In genomic region chr3:67036387-67037062, GRCm38 (mm10) we compare ENCODE assay signal across 23 mouse cellular contexts. TPM values are rescaled to one million over a fixed set of nuclear protein-coding genes. Genes with fewer than 3 reads are reported as not detected.
DNase-seq lines count a peak whose midpoint lies in the region; ATAC-seq and TF ChIP-seq lines count a peak whose summit lies in the region.
"Had no signal": no experiment of that assay in that cellular context is flagged by ENCODE, and none has a peak within 500 bp of the region (broad histone marks: within the 10 kb centered on the region; RNA-seq: fewer than 3 reads in every experiment).

No protein-coding gene starts in this region.

- H3K4me2 ChIP-seq in forebrain, embryonic 13.5 days, result no peak overlapping the region
- H3K4me2 ChIP-seq in forebrain, embryonic 14.5 days (ENCODE audit: low read length), result no peak overlapping the region
- H3K4me2 ChIP-seq in midbrain, postnatal 0 days (ENCODE audit: low read depth, low read length, poor library complexity, severe bottlenecking), result no peak overlapping the region
- H3K4me2 ChIP-seq: embryonic facial prominence, embryonic 15.5 days; heart, embryonic 12.5 days; limb, embryonic 15.5 days; liver, embryonic 15.5 days had no signal

- H3K9me3 ChIP-seq in forebrain, embryonic 13.5 days (replicated peaks), result no peaks in the 10 kb centered on the region
- no peaks in the 10 kb centered on the region for H3K9me3 ChIP-seq in forebrain, embryonic 10.5 days
- no peaks in the 10 kb centered on the region for H3K9me3 ChIP-seq in forebrain, embryonic 14.5 days (replicated peaks; ENCODE audit: control insufficient read depth, low read length)
- no peaks in the 10 kb centered on the region for H3K9me3 ChIP-seq in limb, embryonic 10.5 days (replicated peaks)
- no peaks in the 10 kb centered on the region for H3K9me3 ChIP-seq in midbrain, postnatal 0 days (ENCODE audit: low read length)
- H3K9me3 ChIP-seq: embryonic facial prominence, embryonic 15.5 days; limb, embryonic 15.5 days; liver, embryonic 15.5 days had no signal

- DNase-seq in forebrain, embryonic 10.5 days (ENCODE audit: extremely low spot score, low spot score), result no peak
- DNase-seq in forebrain, embryonic 14.5 days (ENCODE audit: low spot score), result peak; percentile 75
- peak; percentile 40 for DNase-seq in limb, embryonic 10.5 days (ENCODE audit: low spot score)
- peak; percentile 5 for DNase-seq in midbrain, postnatal 0 days (ENCODE audit: low spot score)
- DNase-seq in heart, postnatal 10 days, result no peak
- no peak for DNase-seq in right cerebral cortex, postnatal 14 days
- DNase-seq: adrenal gland, adult 2 months; cerebellum, adult 8-10 months; gastrocnemius, adult 2 months; heart, postnatal 36 days; layer of hippocampus, postnatal 36 days; right cerebral cortex, adult 18-20 months; thymus, postnatal 14 days had no signal

- H3K27ac ChIP-seq in forebrain, embryonic 13.5 days, result no peak overlapping the region
- H3K27ac ChIP-seq in forebrain, embryonic 10.5 days, result no peak overlapping the region
- no peak overlapping the region for H3K27ac ChIP-seq in forebrain, embryonic 14.5 days (ENCODE audit: low read depth, low read length)
- no peak overlapping the region for H3K27ac ChIP-seq in limb, embryonic 10.5 days
- no peak overlapping the region for H3K27ac ChIP-seq in midbrain, postnatal 0 days (ENCODE audit: low read depth, low read length)
- H3K27ac ChIP-seq: embryonic facial prominence, embryonic 15.5 days; gastrocnemius, adult 2 months; limb, embryonic 15.5 days; liver, embryonic 15.5 days had no signal

- peak; percentile 87 for ATAC-seq in forebrain, embryonic 13.5 days
- peak; percentile 88 for ATAC-seq in forebrain, embryonic 14.5 days
- ATAC-seq in midbrain, postnatal 0 days (ENCODE audit: low FRiP score), result no peak
- ATAC-seq: hindbrain, embryonic 16.5 days; intestine, postnatal 0 days had no signal

- H3K9ac ChIP-seq in forebrain, embryonic 13.5 days, result no peak overlapping the region
- H3K9ac ChIP-seq in forebrain, embryonic 14.5 days (ENCODE audit: low read length), result no peak overlapping the region
- H3K9ac ChIP-seq in midbrain, postnatal 0 days (replicated peaks; ENCODE audit: low read length, poor library complexity, severe bottlenecking), result no peak overlapping the region
- H3K9ac ChIP-seq: embryonic facial prominence, embryonic 15.5 days; heart, embryonic 12.5 days; limb, embryonic 15.5 days; liver, embryonic 15.5 days had no signal

- no peak for TF ChIP-seq CTCF in midbrain, postnatal 0 days (IDR thresholded peaks at IDR 0.05)

- no peak overlapping the region for H3K4me3 ChIP-seq in forebrain, embryonic 13.5 days
- H3K4me3 ChIP-seq in forebrain, embryonic 10.5 days, result no peak overlapping the region
- no peak overlapping the region for H3K4me3 ChIP-seq in forebrain, embryonic 14.5 days (ENCODE audit: low read depth, low read length)
- H3K4me3 ChIP-seq in limb, embryonic 10.5 days, result no peak overlapping the region
- H3K4me3 ChIP-seq in midbrain, postnatal 0 days (ENCODE audit: low read depth, low read length), result no peak overlapping the region
- H3K4me3 ChIP-seq: embryonic facial prominence, embryonic 15.5 days; gastrocnemius, adult 2 months; heart, embryonic 12.5 days; limb, embryonic 15.5 days; liver, embryonic 15.5 days had no signal

- WGBS in forebrain, embryonic 13.5 days, result 30% methylated on average over 6 of the region's 6 CpGs
- 64% methylated on average over 6 of the region's 6 CpGs for WGBS in forebrain, embryonic 10.5 days
- 15% methylated on average over 6 of the region's 6 CpGs for WGBS in forebrain, embryonic 14.5 days
- 38% methylated on average over 6 of the region's 6 CpGs for WGBS in limb, embryonic 10.5 days
- 78% methylated on average over 6 of the region's 6 CpGs for WGBS in midbrain, postnatal 0 days

- intact Hi-C loops in heart, postnatal 10 days (cut with DNase I), result no loop called here

- no peaks in the 10 kb centered on the region for H3K4me1 ChIP-seq in forebrain, embryonic 13.5 days
- H3K4me1 ChIP-seq in forebrain, embryonic 10.5 days, result no peaks in the 10 kb centered on the region
- H3K4me1 ChIP-seq in forebrain, embryonic 14.5 days (ENCODE audit: control insufficient read depth, insufficient read depth, low read length), result no peaks in the 10 kb centered on the region
- peaks cover 21% of the 10 kb centered on the region for H3K4me1 ChIP-seq in limb, embryonic 10.5 days
- H3K4me1 ChIP-seq in midbrain, postnatal 0 days (ENCODE audit: insufficient read depth, low read length), result no peaks in the 10 kb centered on the region
- H3K4me1 ChIP-seq: embryonic facial prominence, embryonic 15.5 days; heart, embryonic 12.5 days; limb, embryonic 15.5 days; liver, embryonic 15.5 days had no signal

- H3K36me3 ChIP-seq in forebrain, embryonic 13.5 days (ENCODE audit: poor library complexity, severe bottlenecking), result no peaks in the 10 kb centered on the region
- H3K36me3 ChIP-seq in forebrain, embryonic 10.5 days (replicated peaks), result peaks cover 7% of the 10 kb centered on the region; the same call in 1 of the 2 replicates
- no peaks in the 10 kb centered on the region for H3K36me3 ChIP-seq in forebrain, embryonic 14.5 days (ENCODE audit: control insufficient read depth, insufficient read depth, low read length)
- peaks cover 21% of the 10 kb centered on the region for H3K36me3 ChIP-seq in limb, embryonic 10.5 days
- H3K36me3 ChIP-seq in midbrain, postnatal 0 days (ENCODE audit: insufficient read depth, low read length), result no peaks in the 10 kb centered on the region
- H3K36me3 ChIP-seq: embryonic facial prominence, embryonic 15.5 days; limb, embryonic 15.5 days had no signal

- peaks cover 49% of the 10 kb centered on the region for H3K27me3 ChIP-seq in forebrain, embryonic 13.5 days
- H3K27me3 ChIP-seq in forebrain, embryonic 10.5 days (ENCODE audit: poor library complexity, severe bottlenecking), result peaks cover 79% of the 10 kb centered on the region
- H3K27me3 ChIP-seq in forebrain, embryonic 14.5 days (replicated peaks; ENCODE audit: control insufficient read depth, insufficient read depth, low read length), result peaks cover 15% of the 10 kb centered on the region; the same call in 1 of the 2 replicates
- no peaks in the 10 kb centered on the region for H3K27me3 ChIP-seq in limb, embryonic 10.5 days (ENCODE audit: low read depth, poor library complexity, severe bottlenecking)
- no peaks in the 10 kb centered on the region for H3K27me3 ChIP-seq in midbrain, postnatal 0 days (ENCODE audit: insufficient read depth, low read length)
- H3K27me3 ChIP-seq: embryonic facial prominence, embryonic 15.5 days; heart, embryonic 12.5 days; limb, embryonic 15.5 days; liver, embryonic 15.5 days had no signal

RNA-seq across cellular contexts. Expression of gene Shox2, which starts 55.0 kb away (rescaled TPM):
- polyA plus RNA-seq in forebrain, embryonic 13.5 days (2015; fragmentation: Nextera tagmentation; extraction: Ambion mirVana), result 12.2 and 15.2 TPM in 2 replicates
- polyA plus RNA-seq in forebrain, embryonic 10.5 days (2016; fragmentation: Nextera tagmentation; extraction: Ambion mirVana), result 3.4 and 6.6 TPM in 2 replicates
- polyA plus RNA-seq in forebrain, embryonic 14.5 days (2014; fragmentation: Nextera tagmentation; extraction: Ambion mirVana), result 5.2 and 6.8 TPM in 2 replicates
- polyA plus RNA-seq in limb, embryonic 10.5 days (2016; fragmentation: Nextera tagmentation; extraction: Ambion mirVana), result 101 and 131 TPM in 2 replicates
- 82.2 and 96.6 TPM in 2 replicates for total RNA-seq in midbrain, postnatal 0 days (2014; rRNA removed)
- polyA plus RNA-seq in midbrain, postnatal 0 days (2015; fragmentation: Nextera tagmentation; extraction: Ambion mirVana), result 55.0 and 61.1 TPM in 2 replicates
- 1 to 10 TPM in 1 of 2 experiments, under 1 TPM in 1; 0.79 to 1.6 TPM for total RNA-seq in heart, postnatal 10 days (2021)
- total RNA-seq: left cerebral cortex, postnatal 14 days had no signal
- polyA plus RNA-seq: large intestine, adult 2 months; small intestine, adult 2 months had no signal

RNA-seq across cellular contexts. Expression of gene Rsrc1, which starts 55.3 kb away (rescaled TPM):
- 29.4 and 32.4 TPM in 2 replicates for polyA plus RNA-seq in forebrain, embryonic 13.5 days (2015; fragmentation: Nextera tagmentation; extraction: Ambion mirVana)
- polyA plus RNA-seq in forebrain, embryonic 10.5 days (2016; fragmentation: Nextera tagmentation; extraction: Ambion mirVana), result 41.3 and 41.6 TPM in 2 replicates
- 30.6 and 31.9 TPM in 2 replicates for polyA plus RNA-seq in forebrain, embryonic 14.5 days (2014; fragmentation: Nextera tagmentation; extraction: Ambion mirVana)
- 54.6 and 54.7 TPM in 2 replicates for polyA plus RNA-seq in limb, embryonic 10.5 days (2016; fragmentation: Nextera tagmentation; extraction: Ambion mirVana)
- 37.5 and 39.6 TPM in 2 replicates for total RNA-seq in midbrain, postnatal 0 days (2014; rRNA removed)
- 37.7 and 39.3 TPM in 2 replicates for polyA plus RNA-seq in midbrain, postnatal 0 days (2015; fragmentation: Nextera tagmentation; extraction: Ambion mirVana)
- total RNA-seq in heart, postnatal 10 days (2021), result 10 to 100 TPM; 19.3 to 20.4 TPM

Comparison
In these comparisons a context has a peak if more than half of its experiments do, and no peak if none do; other contexts are left out.
1. DNase-seq: peak in forebrain, embryonic 14.5 days (single experiment), limb, embryonic 10.5 days (single experiment) and midbrain, postnatal 0 days (single experiment); none in forebrain, embryonic 10.5 days (single experiment), heart, postnatal 10 days (0 of 2) and right cerebral cortex, postnatal 14 days (single experiment).